Mouse (Mus musculus) small intestine, adult 2 months (tissue): ENCODE data around the gene Gm15155.

Source experiments
- CTCF ChIP-seq: fragments of 200-500 bp; IDR thresholded peaks from 2 replicates; pipeline ENCODE4 v1.5.1; 2012; ENCODE audit warnings: low read depth, mild to moderate bottlenecking, control low read depth, inconsistent platforms, low read length, moderate library complexity, mixed read lengths; ENCODE audit not compliant: insufficient replicate concordance, insufficient read length; ENCODE audit errors: extremely low read depth
- POLR2A ChIP-seq: fragments of 200-500 bp; IDR thresholded peaks from 2 replicates; pipeline ENCODE4 v1.6.1; 2012; ENCODE audit warnings: low read depth, mild to moderate bottlenecking, control low read depth, inconsistent platforms, low read length, moderate library complexity

GRCm38 (mm10) chrX:156155776-156156175 is 531.2 kb downstream of the Gm15155 start:
- TF ChIP-seq POLR2A (no peak), CTCF (no peak)
